Comparison of ENCODE assay signal across 7 mouse cellular contexts in genomic region chr12:71768471-71768870, GRCm38 (mm10).
DNase-seq lines count a peak whose midpoint lies in the region; ATAC-seq and TF ChIP-seq lines count a peak whose summit lies in the region.

No protein-coding gene starts in this region.

- no peaks in the 10 kb centered on the region for H3K9me3 ChIP-seq in embryonic facial prominence, embryonic 11.5 days (replicated peaks; ENCODE audit: control insufficient read depth, low read length)
- H3K9me3 ChIP-seq in limb, embryonic 13.5 days: no peaks in the 10 kb centered on the region
- no peaks in the 10 kb centered on the region for H3K9me3 ChIP-seq in midbrain, embryonic 16.5 days (replicated peaks; ENCODE audit: control insufficient read depth, low read length, poor library complexity, severe bottlenecking)

- no peak for ATAC-seq in embryonic facial prominence, embryonic 11.5 days (replicated peaks; ENCODE audit: insufficient number of reproducible peaks, low FRiP score, low TSS enrichment, low read depth)
- ATAC-seq in limb, embryonic 13.5 days (ENCODE audit: low FRiP score, low read depth): no peak
- ATAC-seq in midbrain, embryonic 16.5 days: peak; percentile 48; the same call in 1 of the 2 replicates

- no peaks in the 10 kb centered on the region for H3K79me2 ChIP-seq in heart, adult 2 months (replicated peaks; ENCODE audit: control insufficient read depth, insufficient read depth, low read length)

- 6% methylated on average over 12 of the region's 12 CpGs for WGBS in embryonic facial prominence, embryonic 11.5 days
- under 1% methylated on average over 12 of the region's 12 CpGs for WGBS in heart, adult 2 months
- WGBS in kidney, adult 2 months: 2% methylated on average over 12 of the region's 12 CpGs
- WGBS in limb, embryonic 13.5 days: 2% methylated on average over 12 of the region's 12 CpGs
- WGBS in midbrain, embryonic 16.5 days: 2% methylated on average over 12 of the region's 12 CpGs

- no peaks in the 10 kb centered on the region for H3K27me3 ChIP-seq in embryonic facial prominence, embryonic 11.5 days (ENCODE audit: control insufficient read depth, insufficient read depth, low read length)
- no peaks in the 10 kb centered on the region for H3K27me3 ChIP-seq in heart, adult 2 months (ENCODE audit: control insufficient read depth, insufficient read depth, low read length)
- H3K27me3 ChIP-seq in kidney, adult 2 months (replicated peaks; ENCODE audit: control insufficient read depth, insufficient read depth, low read length): no peaks in the 10 kb centered on the region
- peaks cover 7% of the 10 kb centered on the region; the same call in 1 of the 2 replicates for H3K27me3 ChIP-seq in limb, embryonic 13.5 days
- H3K27me3 ChIP-seq in midbrain, embryonic 16.5 days (ENCODE audit: control insufficient read depth, insufficient read depth, low read depth, low read length): no peaks in the 10 kb centered on the region

- peak overlapping the region; percentile 53 for H3K4me2 ChIP-seq in embryonic facial prominence, embryonic 11.5 days (ENCODE audit: low read depth, low read length)
- peak overlapping the region; percentile 67 for H3K4me2 ChIP-seq in limb, embryonic 13.5 days (replicated peaks)
- peak overlapping the region; percentile 53 for H3K4me2 ChIP-seq in midbrain, embryonic 16.5 days (ENCODE audit: low read length)

- H3K9ac ChIP-seq in embryonic facial prominence, embryonic 11.5 days (replicated peaks; ENCODE audit: low read length): no peak overlapping the region
- H3K9ac ChIP-seq in heart, adult 2 months (ENCODE audit: low read depth, low read length): no peak overlapping the region
- peak overlapping the region; percentile 45; the same call in 1 of the 2 replicates for H3K9ac ChIP-seq in limb, embryonic 13.5 days
- H3K9ac ChIP-seq in midbrain, embryonic 16.5 days (ENCODE audit: low read depth, low read length): no peak overlapping the region

- peak; percentile 87 for DNase-seq in adrenal gland, postnatal 14 days
- peak; percentile 92 for DNase-seq in embryonic facial prominence, embryonic 11.5 days (ENCODE audit: low spot score)
- DNase-seq in heart, adult 2 months: peak; percentile 74 to 87
- DNase-seq in kidney, adult 2 months: peak; percentile 83
- DNase-seq in spleen, postnatal 10 days (ENCODE audit: low spot score in 2 of 2): peak; percentile 42 to 80

- peak; percentile 89 for TF ChIP-seq EP300 in heart, adult 2 months (IDR thresholded peaks at IDR 0.05; ENCODE audit: insufficient read depth, low read depth, low read length)

- H3K4me3 ChIP-seq in embryonic facial prominence, embryonic 11.5 days (ENCODE audit: low read depth, low read length): 0 out of 2 replicates have a peak overlapping the region, but pooled peaks have one; percentile 11
- H3K4me3 ChIP-seq in heart, adult 2 months: peak overlapping the region; percentile 35
- no peak overlapping the region; the same call in 1 of the 2 replicates for H3K4me3 ChIP-seq in kidney, adult 2 months (ENCODE audit: insufficient read depth, low read depth, low read length)
- H3K4me3 ChIP-seq in limb, embryonic 13.5 days: peak overlapping the region; percentile 36
- no peak overlapping the region for H3K4me3 ChIP-seq in midbrain, embryonic 16.5 days (ENCODE audit: low read depth, low read length)

- H3K4me1 ChIP-seq in embryonic facial prominence, embryonic 11.5 days (ENCODE audit: control insufficient read depth, insufficient read depth, low read length): no peaks in the 10 kb centered on the region
- no peaks in the 10 kb centered on the region; the same call in 1 of the 2 replicates for H3K4me1 ChIP-seq in heart, adult 2 months (ENCODE audit: control insufficient read depth, insufficient read depth, low read length)
- H3K4me1 ChIP-seq in kidney, adult 2 months (ENCODE audit: control insufficient read depth, insufficient read depth, low read length): no peaks in the 10 kb centered on the region
- H3K4me1 ChIP-seq in limb, embryonic 13.5 days: peaks cover 15% of the 10 kb centered on the region
- peaks cover 4% of the 10 kb centered on the region; the same call in 1 of the 2 replicates for H3K4me1 ChIP-seq in midbrain, embryonic 16.5 days (ENCODE audit: control insufficient read depth, insufficient read depth, low read length)

- H3K27ac ChIP-seq in embryonic facial prominence, embryonic 11.5 days (replicated peaks; ENCODE audit: low read depth, low read length): no peak overlapping the region
- H3K27ac ChIP-seq in heart, adult 2 months: peak overlapping the region; percentile 38
- H3K27ac ChIP-seq in kidney, adult 2 months (ENCODE audit: insufficient read depth, low read depth, low read length): peak overlapping the region; percentile 59; the same call in 1 of the 2 replicates
- H3K27ac ChIP-seq in limb, embryonic 13.5 days: no peak overlapping the region
- no peak overlapping the region for H3K27ac ChIP-seq in midbrain, embryonic 16.5 days (ENCODE audit: low read length)

- no peaks in the 10 kb centered on the region for H3K36me3 ChIP-seq in embryonic facial prominence, embryonic 11.5 days (replicated peaks; ENCODE audit: control insufficient read depth, insufficient read depth, low read depth, low read length)
- no peaks in the 10 kb centered on the region for H3K36me3 ChIP-seq in heart, adult 2 months (ENCODE audit: control insufficient read depth, insufficient read depth, low read length)
- H3K36me3 ChIP-seq in kidney, adult 2 months (ENCODE audit: control insufficient read depth, insufficient read depth, low read length): no peaks in the 10 kb centered on the region
- no peaks in the 10 kb centered on the region for H3K36me3 ChIP-seq in limb, embryonic 13.5 days
- H3K36me3 ChIP-seq in midbrain, embryonic 16.5 days (ENCODE audit: control insufficient read depth, insufficient read depth, low read length): no peaks in the 10 kb centered on the region

- TF ChIP-seq POLR2A in heart, adult 2 months (IDR thresholded peaks at IDR 0.05; ENCODE audit: insufficient read depth, low read depth, low read length): no peak
- TF ChIP-seq POLR2A in kidney, adult 2 months (IDR thresholded peaks at IDR 0.05; ENCODE audit: low read depth, low read length): no peak

- peak; percentile 98; the same call in 1 of the 2 replicates for TF ChIP-seq CTCF in heart, adult 2 months (IDR thresholded peaks at IDR 0.05)
- peak; percentile 97 for TF ChIP-seq CTCF in kidney, adult 2 months (conservative IDR thresholded peaks at IDR 0.05; ENCODE audit: insufficient read depth, insufficient read length, low read depth, low read length)

- intact Hi-C loops in heart, adult 2 months (cut with DNase I): loop anchor here (1.0 to 5.0 kb wide), 3 partner anchors 62 to 279 kb away; partner anchors contain the start of gene Daam1

Comparison
In these comparisons a context has a peak if more than half of its experiments do, and no peak if none do; other contexts are left out.
1. H3K27ac ChIP-seq: peak in heart, adult 2 months (single experiment) and kidney, adult 2 months (single experiment); none in embryonic facial prominence, embryonic 11.5 days (single experiment), limb, embryonic 13.5 days (single experiment) and midbrain, embryonic 16.5 days (single experiment).
2. H3K4me3 ChIP-seq: peak in embryonic facial prominence, embryonic 11.5 days (single experiment), heart, adult 2 months (single experiment) and limb, embryonic 13.5 days (single experiment); none in kidney, adult 2 months (single experiment) and midbrain, embryonic 16.5 days (single experiment).
3. Peak in every context shown above with its lines, with median percentiles within 50 percentile points of each other: DNase-seq and H3K4me2 ChIP-seq.